Mouse (Mus musculus): ENCODE measurements around the gene Tm4sf19. TPM values are rescaled to one million over a fixed set of nuclear protein-coding genes. Genes with fewer than 3 reads are reported as not detected.
A peak's percentile ranks its signal among the peaks of the same experiment; 100 is the strongest.

Tm4sf19 gene
- polyA plus RNA-seq, 1 experiment from 2014 or later = not detected

DNA sequence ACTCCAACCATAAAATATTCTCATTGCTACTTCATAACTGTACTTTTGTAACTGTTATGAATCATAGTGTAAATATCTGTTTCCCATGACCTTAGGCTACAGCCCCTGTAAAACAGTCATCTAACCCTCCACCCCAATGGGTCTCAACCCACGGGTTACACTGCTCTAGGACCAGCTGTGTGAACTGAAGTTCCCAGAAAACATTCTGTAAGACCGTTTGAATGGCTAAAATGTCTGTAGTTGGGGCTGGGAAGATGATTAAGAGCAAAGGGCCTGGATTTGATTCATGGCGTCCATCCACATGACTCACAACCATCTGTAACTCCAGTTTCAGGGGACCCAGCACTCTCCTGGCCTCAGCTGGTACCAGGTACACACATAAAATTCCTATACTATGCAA lies 2.1 kb upstream of the Tm4sf19 start:
- Histone ChIP-seq H3K4me3 (no peak overlapping the region), H3K9ac (no peak overlapping the region), H3K27ac (replicated peaks) (no peak overlapping the region), H3K4me2 (no peak overlapping the region), H3K4me1 (replicated peaks) (no peaks in the 10 kb centered on the region), H3K9me3 (no peaks in the 10 kb centered on the region), H3K36me3 (peaks cover under 1% of the 10 kb centered on the region), H3K27me3 (no peaks in the 10 kb centered on the region)
- WGBS = 75% methylated on average over 3 of the region's 3 CpGs
- ATAC-seq (ENCODE audit: low FRiP score, low read depth) = no peak

GRCm38 (mm10) chr16:32401335-32401965 lies 1.1 kb downstream of the Tm4sf19 start:
- H3K4me2 ChIP-seq = no peak overlapping the region
- no peaks in the 10 kb centered on the region for H3K9me3 ChIP-seq
- no peak overlapping the region for H3K27ac ChIP-seq (replicated peaks)
- H3K4me3 ChIP-seq = no peak overlapping the region
- no peak overlapping the region for H3K9ac ChIP-seq
- 84% methylated on average over 9 of the region's 9 CpGs for WGBS
- no peaks in the 10 kb centered on the region for H3K36me3 ChIP-seq
- H3K4me1 ChIP-seq (replicated peaks) = no peaks in the 10 kb centered on the region
- H3K27me3 ChIP-seq = no peaks in the 10 kb centered on the region
- ATAC-seq (ENCODE audit: low FRiP score, low read depth) = no peak

DNA sequence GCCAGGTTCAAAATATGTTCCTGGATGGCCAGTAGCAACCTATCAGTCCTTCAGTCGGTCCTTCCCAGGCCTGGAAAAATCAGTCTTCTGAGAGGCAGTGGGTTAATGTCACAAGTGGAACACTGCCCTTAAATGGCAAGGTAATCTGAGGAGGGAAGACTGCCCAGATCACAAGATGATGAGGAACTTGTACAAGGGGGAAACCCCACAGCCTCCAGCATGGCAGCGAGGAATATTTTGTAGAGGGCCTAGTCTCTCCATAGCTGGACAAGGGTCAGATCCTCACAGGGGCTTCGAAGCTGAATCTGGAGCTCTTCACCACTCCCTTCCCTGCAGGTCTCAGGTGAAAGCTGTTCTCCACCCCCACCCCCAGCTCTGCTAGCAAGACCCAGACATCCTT lies 2.5 kb downstream of the Tm4sf19 start:
- Histone ChIP-seq H3K4me1 (replicated peaks) (no peaks in the 10 kb centered on the region), H3K9me3 (no peaks in the 10 kb centered on the region), H3K4me3 (no peak overlapping the region), H3K9ac (no peak overlapping the region), H3K27ac (replicated peaks) (no peak overlapping the region), H3K4me2 (no peak overlapping the region), H3K27me3 (no peaks in the 10 kb centered on the region), H3K36me3 (no peaks in the 10 kb centered on the region)
- no peak for ATAC-seq (ENCODE audit: low FRiP score, low read depth)
- 91% methylated on average over 3 of the region's 3 CpGs for WGBS

DNA sequence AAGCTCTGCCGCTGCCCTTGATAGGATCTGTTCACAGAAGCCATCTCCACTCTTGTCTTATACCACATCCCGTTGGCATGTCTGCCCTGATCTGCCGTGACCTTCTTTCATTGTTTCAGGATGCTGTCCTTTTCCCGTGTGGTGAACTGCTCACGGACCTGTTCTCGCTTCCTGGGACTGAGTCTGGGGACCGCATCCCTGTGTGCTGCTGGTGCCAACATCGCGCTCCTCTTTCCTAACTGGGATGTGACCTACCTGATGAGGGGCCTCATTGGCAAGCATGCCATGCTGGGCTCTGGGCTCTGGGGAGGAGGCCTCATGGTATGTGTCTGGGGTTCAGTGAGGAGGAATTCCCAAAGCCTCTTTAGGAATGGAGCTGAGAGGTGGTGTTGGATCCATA lies 5.4 kb downstream of the Tm4sf19 start:
- H3K4me1 ChIP-seq (replicated peaks) = no peaks in the 10 kb centered on the region
- WGBS = 83% methylated on average over 9 of the region's 9 CpGs

GRCm38 (mm10) chr16:32406671-32407070 lies 6.4 kb downstream of the Tm4sf19 start:
- Histone ChIP-seq H3K9ac (no peak overlapping the region), H3K4me2 (no peak overlapping the region), H3K4me1 (replicated peaks) (no peaks in the 10 kb centered on the region), H3K36me3 (no peaks in the 10 kb centered on the region), H3K9me3 (no peaks in the 10 kb centered on the region), H3K27ac (replicated peaks) (no peak overlapping the region), H3K27me3 (no peaks in the 10 kb centered on the region), H3K4me3 (no peak overlapping the region)
- 82% methylated on average over 6 of the region's 6 CpGs for WGBS
- no peak for ATAC-seq (ENCODE audit: low FRiP score, low read depth)

More for the DNA sequence above, 5.4 kb downstream of the Tm4sf19 start:
- no peak overlapping the region for H3K27ac ChIP-seq (replicated peaks)
- no peak overlapping the region for H3K9ac ChIP-seq
- H3K4me3 ChIP-seq = no peak overlapping the region
- no peak overlapping the region for H3K4me2 ChIP-seq
- no peaks in the 10 kb centered on the region for H3K36me3 ChIP-seq
- H3K27me3 ChIP-seq = no peaks in the 10 kb centered on the region
- ATAC-seq (ENCODE audit: low FRiP score, low read depth) = no peak
- H3K9me3 ChIP-seq = no peaks in the 10 kb centered on the region

- H3K4me3 ChIP-seq = no peak overlapping the region
- ATAC-seq (ENCODE audit: low FRiP score, low read depth) = no peak
- no peak overlapping the region for H3K4me2 ChIP-seq
- H3K36me3 ChIP-seq = no peaks in the 10 kb centered on the region
- no peak overlapping the region for H3K27ac ChIP-seq (replicated peaks)
- 85% methylated on average over 10 of the region's 10 CpGs for WGBS
- no peaks in the 10 kb centered on the region for H3K27me3 ChIP-seq
- H3K9ac ChIP-seq = no peak overlapping the region
- H3K9me3 ChIP-seq = no peaks in the 10 kb centered on the region
- H3K4me1 ChIP-seq (replicated peaks) = no peaks in the 10 kb centered on the region
Measured at GRCm38 (mm10) chr16:32407730-32408129, 7.4 kb downstream of the Tm4sf19 start.

DNA sequence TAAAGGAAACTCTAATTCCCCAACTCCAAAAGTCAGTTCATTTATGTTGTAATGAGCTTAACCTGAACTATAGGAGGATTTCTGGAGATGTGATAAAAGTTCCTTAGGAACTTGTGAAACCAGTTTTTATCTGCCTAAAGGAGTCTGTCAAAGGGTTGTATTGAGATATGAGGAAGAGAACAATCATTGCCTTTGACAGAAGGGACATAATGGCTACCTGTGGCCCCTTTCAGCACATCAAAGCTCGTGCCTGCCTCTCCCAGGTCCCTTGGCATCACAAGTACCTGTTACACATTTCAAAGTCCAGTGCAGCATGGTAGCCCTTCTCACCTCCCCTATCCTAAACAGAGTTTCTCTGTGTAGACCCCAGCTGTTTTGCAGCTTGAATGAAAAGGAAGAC lies 17.2 kb downstream of the Tm4sf19 start:
- 51% methylated on average over 1 of the region's 1 CpGs for WGBS
- no peak for ATAC-seq (ENCODE audit: low FRiP score, low read depth)
- Histone ChIP-seq H3K9me3 (no peaks in the 10 kb centered on the region), H3K36me3 (no peaks in the 10 kb centered on the region), H3K4me3 (no peak overlapping the region), H3K27ac (replicated peaks) (no peak overlapping the region), H3K4me2 (no peak overlapping the region), H3K9ac (no peak overlapping the region), H3K27me3 (no peaks in the 10 kb centered on the region), H3K4me1 (replicated peaks) (peaks cover 12% of the 10 kb centered on the region)

GRCm38 (mm10) chr16:32419517-32420483 lies 19.5 kb downstream of the Tm4sf19 start, which contains the start of gene Tctex1d2:
TSS of gene Tctex1d2 (plus strand) at chr16:32419702.
- Histone ChIP-seq H3K4me3 (peak within 1 kb of the TSS; percentile 66), H3K4me2 (peak within 1 kb of the TSS; percentile 66), H3K9me3 (no peaks in the 10 kb centered on the region), H3K36me3 (no peaks in the 10 kb centered on the region), H3K27me3 (no peaks in the 10 kb centered on the region), H3K27ac (replicated peaks) (peak within 1 kb of the TSS; percentile 93), H3K4me1 (replicated peaks) (peaks cover 12% of the 10 kb centered on the region), H3K9ac (peak within 1 kb of the TSS; percentile 73)
- WGBS = under 1% methylated on average over 45 of the region's 45 CpGs
- peak; percentile 96 for ATAC-seq (ENCODE audit: low FRiP score, low read depth)

DNA sequence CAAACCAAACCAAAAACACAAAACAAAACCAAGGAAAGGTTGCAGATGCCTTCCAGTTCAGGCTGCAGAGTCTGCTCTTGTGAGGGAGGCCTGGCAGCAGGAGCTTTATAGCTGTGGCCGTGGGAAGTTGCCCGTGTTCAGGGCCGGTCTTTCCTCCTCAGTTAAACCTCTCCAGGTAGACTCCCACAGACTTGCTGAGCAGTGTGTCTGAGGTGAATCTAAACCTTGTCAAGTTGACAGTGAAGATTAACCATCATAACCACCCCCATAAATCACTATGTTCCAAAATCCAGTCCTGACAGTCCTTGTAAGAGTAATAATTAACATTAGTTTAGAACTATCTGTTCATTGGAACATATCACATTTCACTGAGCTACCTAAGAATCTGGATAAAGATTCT lies 27.2 kb downstream of the Tm4sf19 start:
- H3K4me2 ChIP-seq = no peak overlapping the region
- H3K27ac ChIP-seq (replicated peaks) = no peak overlapping the region
- H3K4me3 ChIP-seq = no peak overlapping the region
- H3K9me3 ChIP-seq = no peaks in the 10 kb centered on the region
- H3K4me1 ChIP-seq (replicated peaks) = peaks cover 22% of the 10 kb centered on the region
- ATAC-seq (ENCODE audit: low FRiP score, low read depth) = no peak
- no peaks in the 10 kb centered on the region for H3K27me3 ChIP-seq
- H3K36me3 ChIP-seq = 0 out of 2 replicates have a peak, but pooled peaks cover 2% of the 10 kb centered on the region
- 90% methylated on average over 3 of the region's 3 CpGs for WGBS
- H3K9ac ChIP-seq = no peak overlapping the region

- peak within 1 kb of the TSS; percentile 91 for H3K9ac ChIP-seq
- H3K4me1 ChIP-seq (replicated peaks) = peaks cover 24% of the 10 kb centered on the region
- H3K9me3 ChIP-seq = no peaks in the 10 kb centered on the region
- H3K4me3 ChIP-seq = peak within 1 kb of the TSS; percentile 95
- H3K4me2 ChIP-seq = peak within 1 kb of the TSS; percentile 78
- WGBS = 0% methylated on average over 47 of the region's 54 CpGs
- ATAC-seq (ENCODE audit: low FRiP score, low read depth) = peak; percentile 98
- H3K27ac ChIP-seq (replicated peaks) = peak within 1 kb of the TSS; percentile 96
- H3K27me3 ChIP-seq = no peaks in the 10 kb centered on the region
- 0 out of 2 replicates have a peak, but pooled peaks cover 2% of the 10 kb centered on the region for H3K36me3 ChIP-seq
Measured at GRCm38 (mm10) chr16:32430474-32431046, 30.3 kb downstream of the Tm4sf19 start, which contains the start of gene Pcyt1a. TSS of gene Pcyt1a (plus strand) at chr16:32430921.

DNA sequence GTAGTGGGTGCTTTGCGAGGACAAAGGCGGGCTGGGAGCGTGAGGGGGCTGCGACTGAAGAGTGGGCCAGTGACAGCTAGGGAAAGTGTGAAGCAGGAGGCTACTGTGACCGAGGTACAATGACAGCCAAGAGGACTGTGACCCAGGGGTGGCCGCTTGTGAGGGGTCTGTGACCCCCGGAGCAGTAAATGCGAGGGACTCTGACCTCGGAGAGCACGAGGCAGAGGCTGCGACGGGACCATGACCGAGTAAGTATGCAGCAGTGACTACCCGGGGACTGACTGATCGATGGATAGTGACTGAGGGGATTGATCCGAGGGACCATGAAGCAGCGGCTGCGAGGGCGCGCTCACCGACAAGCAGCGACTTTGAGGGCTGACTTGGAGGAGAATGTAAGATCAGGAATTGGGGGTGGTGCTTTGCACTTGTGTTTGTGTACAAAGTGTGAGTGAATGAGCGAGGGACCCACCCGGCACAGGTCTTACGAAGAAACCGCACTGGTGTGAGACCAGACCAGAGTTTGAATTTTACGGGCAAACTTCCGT lies 30.8 kb downstream of the Tm4sf19 start:
- H3K4me2 ChIP-seq = peak overlapping the region; percentile 78
- H3K27ac ChIP-seq (replicated peaks) = peak overlapping the region; percentile 96
- ATAC-seq (ENCODE audit: low FRiP score, low read depth) = peak; percentile 84; the same call in 1 of the 2 replicates
- peak overlapping the region; percentile 95 for H3K4me3 ChIP-seq
- 0 out of 2 replicates have a peak, but pooled peaks cover 2% of the 10 kb centered on the region for H3K36me3 ChIP-seq
- peaks cover 24% of the 10 kb centered on the region for H3K4me1 ChIP-seq (replicated peaks)
- no peaks in the 10 kb centered on the region for H3K9me3 ChIP-seq
- under 1% methylated on average over 28 of the region's 28 CpGs for WGBS
- peak overlapping the region; percentile 91 for H3K9ac ChIP-seq
- H3K27me3 ChIP-seq = no peaks in the 10 kb centered on the region

All from hindbrain, embryonic 15.5 days (tissue).